Mouse (Mus musculus): Measurements from ENCODE around the gene Mylip. TPM values are rescaled to one million over a fixed set of nuclear protein-coding genes. Genes with fewer than 3 reads are reported as not detected.

Gene Mylip
- polyA plus RNA-seq, 1 experiment from 2014 or later, result 5.1 TPM

GRCm38 (mm10) chr13:45453033-45453432 is 63.5 kb downstream of the Mylip start:
- ATAC-seq (ENCODE audit: low FRiP score, low TSS enrichment) (no peak), DNase-seq (ENCODE audit: low spot score) (no peak)
- Histone ChIP-seq H3K36me3 (ENCODE audit: control insufficient read depth, insufficient read depth, low read length) (no peaks in the 10 kb centered on the region), H3K4me2 (replicated peaks; ENCODE audit: low read depth) (no peak overlapping the region), H3K27ac (replicated peaks) (no peak overlapping the region), H3K9me3 (ENCODE audit: control insufficient read depth, low read length) (no peaks in the 10 kb centered on the region), H3K4me1 (replicated peaks; ENCODE audit: control insufficient read depth, insufficient read depth) (peaks cover 3% of the 10 kb centered on the region; the same call in 1 of the 2 replicates), H3K27me3 (ENCODE audit: control insufficient read depth, insufficient read depth, low read length) (no peaks in the 10 kb centered on the region), H3K4me3 (ENCODE audit: low read depth, low read length) (no peak overlapping the region), H3K9ac (ENCODE audit: low read length) (no peak overlapping the region)
- TF ChIP-seq EP300 (optimal IDR thresholded peaks at IDR 0.05) (no peak), CTCF (IDR thresholded peaks at IDR 0.05; ENCODE audit: low read depth) (no peak)
- 63% methylated on average over 9 of the region's 9 CpGs for WGBS

DNA sequence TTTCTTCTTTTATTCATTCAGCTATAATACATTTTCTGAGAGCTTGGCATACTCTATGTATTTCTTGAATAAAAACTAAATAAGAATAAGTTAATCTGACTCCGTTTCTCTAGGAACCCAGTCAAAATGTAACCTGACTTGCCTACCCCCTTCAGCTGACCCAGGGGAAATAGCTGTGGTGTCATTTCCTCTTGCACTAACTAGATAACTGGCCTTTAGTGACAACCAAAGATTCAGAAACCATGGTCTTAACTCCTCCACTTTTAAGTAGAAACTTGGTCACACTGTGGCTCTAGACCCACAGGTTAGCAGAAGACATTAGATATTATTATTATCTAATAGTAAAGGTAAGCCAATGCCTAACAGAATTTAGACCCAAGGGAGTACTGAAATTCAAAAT is 64.5 kb downstream of the Mylip start:
- Histone ChIP-seq H3K4me2 (replicated peaks; ENCODE audit: low read depth) (no peak overlapping the region), H3K27me3 (ENCODE audit: control insufficient read depth, insufficient read depth, low read length) (no peaks in the 10 kb centered on the region), H3K9me3 (ENCODE audit: control insufficient read depth, low read length) (no peaks in the 10 kb centered on the region), H3K27ac (replicated peaks) (no peak overlapping the region; the same call in 1 of the 2 replicates), H3K9ac (ENCODE audit: low read length) (no peak overlapping the region), H3K4me1 (replicated peaks; ENCODE audit: control insufficient read depth, insufficient read depth) (peaks cover 3% of the 10 kb centered on the region; the same call in 1 of the 2 replicates), H3K4me3 (ENCODE audit: low read depth, low read length) (no peak overlapping the region), H3K36me3 (ENCODE audit: control insufficient read depth, insufficient read depth, low read length) (no peaks in the 10 kb centered on the region)
- no peak for TF ChIP-seq EP300 (optimal IDR thresholded peaks at IDR 0.05)
- TF ChIP-seq CTCF (IDR thresholded peaks at IDR 0.05; ENCODE audit: low read depth), result no peak
- no peak for DNase-seq (ENCODE audit: low spot score)
- ATAC-seq (ENCODE audit: low FRiP score, low TSS enrichment), result no peak
- WGBS, result 61% methylated on average over 1 of the region's 1 CpGs

DNA sequence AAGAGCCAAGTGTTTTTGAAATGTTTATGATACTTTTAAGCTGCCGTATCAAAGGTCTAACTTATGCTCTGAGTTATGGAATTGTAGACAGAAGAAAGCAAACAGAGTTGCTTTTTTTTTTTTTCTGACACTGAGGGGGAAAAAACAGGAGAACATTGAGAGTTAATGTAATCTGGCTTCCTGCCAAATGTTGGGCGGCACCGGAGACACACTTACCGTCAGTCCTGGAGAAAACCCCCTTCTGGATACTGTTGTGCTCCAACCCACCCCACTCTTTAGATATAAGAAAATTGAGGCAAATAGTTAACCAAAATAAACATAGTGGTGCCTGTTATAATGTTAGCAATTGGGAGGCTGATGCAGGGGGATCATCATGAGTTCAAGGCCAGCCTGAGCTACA is 65.1 kb downstream of the Mylip start:
- H3K27me3 ChIP-seq (ENCODE audit: control insufficient read depth, insufficient read depth, low read length), result no peaks in the 10 kb centered on the region
- ATAC-seq (ENCODE audit: low FRiP score, low TSS enrichment) (0 out of 2 replicates have a peak, but pooled peaks have one; percentile 28), DNase-seq (ENCODE audit: low spot score) (peak; percentile 39)
- peaks cover 3% of the 10 kb centered on the region; the same call in 1 of the 2 replicates for H3K4me1 ChIP-seq (replicated peaks; ENCODE audit: control insufficient read depth, insufficient read depth)
- no peak overlapping the region for H3K9ac ChIP-seq (ENCODE audit: low read length)
- no peak overlapping the region for H3K4me3 ChIP-seq (ENCODE audit: low read depth, low read length)
- H3K36me3 ChIP-seq (ENCODE audit: control insufficient read depth, insufficient read depth, low read length), result no peaks in the 10 kb centered on the region
- H3K9me3 ChIP-seq (ENCODE audit: control insufficient read depth, low read length), result no peaks in the 10 kb centered on the region
- H3K4me2 ChIP-seq (replicated peaks; ENCODE audit: low read depth), result peak overlapping the region; percentile 30; the same call in 1 of the 2 replicates
- no peak for TF ChIP-seq CTCF (IDR thresholded peaks at IDR 0.05; ENCODE audit: low read depth)
- TF ChIP-seq EP300 (optimal IDR thresholded peaks at IDR 0.05), result no peak
- 6% methylated on average over 4 of the region's 4 CpGs for WGBS
- peak overlapping the region; percentile 83 for H3K27ac ChIP-seq (replicated peaks)

GRCm38 (mm10) chr13:45455108-45455861 is 65.7 kb downstream of the Mylip start:
- DNase-seq (ENCODE audit: low spot score) (peak; percentile 54), ATAC-seq (ENCODE audit: low FRiP score, low TSS enrichment) (peak; percentile 82)
- Histone ChIP-seq H3K4me3 (ENCODE audit: low read depth, low read length) (no peak overlapping the region), H3K4me2 (replicated peaks; ENCODE audit: low read depth) (peak overlapping the region; percentile 30), H3K36me3 (ENCODE audit: control insufficient read depth, insufficient read depth, low read length) (no peaks in the 10 kb centered on the region), H3K27ac (replicated peaks) (peak overlapping the region; percentile 83), H3K4me1 (replicated peaks; ENCODE audit: control insufficient read depth, insufficient read depth) (peaks cover 3% of the 10 kb centered on the region; the same call in 1 of the 2 replicates), H3K9ac (ENCODE audit: low read length) (no peak overlapping the region), H3K9me3 (ENCODE audit: control insufficient read depth, low read length) (no peaks in the 10 kb centered on the region), H3K27me3 (ENCODE audit: control insufficient read depth, insufficient read depth, low read length) (no peaks in the 10 kb centered on the region)
- no peak for TF ChIP-seq EP300 (optimal IDR thresholded peaks at IDR 0.05)
- TF ChIP-seq CTCF (IDR thresholded peaks at IDR 0.05; ENCODE audit: low read depth), result no peak
- 8% methylated on average over 15 of the region's 15 CpGs for WGBS

GRCm38 (mm10) chr13:45455862-45456192 is 66.3 kb downstream of the Mylip start:
- ATAC-seq (ENCODE audit: low FRiP score, low TSS enrichment), result peak; percentile 82
- H3K4me2 ChIP-seq (replicated peaks; ENCODE audit: low read depth), result no peak overlapping the region

DNA sequence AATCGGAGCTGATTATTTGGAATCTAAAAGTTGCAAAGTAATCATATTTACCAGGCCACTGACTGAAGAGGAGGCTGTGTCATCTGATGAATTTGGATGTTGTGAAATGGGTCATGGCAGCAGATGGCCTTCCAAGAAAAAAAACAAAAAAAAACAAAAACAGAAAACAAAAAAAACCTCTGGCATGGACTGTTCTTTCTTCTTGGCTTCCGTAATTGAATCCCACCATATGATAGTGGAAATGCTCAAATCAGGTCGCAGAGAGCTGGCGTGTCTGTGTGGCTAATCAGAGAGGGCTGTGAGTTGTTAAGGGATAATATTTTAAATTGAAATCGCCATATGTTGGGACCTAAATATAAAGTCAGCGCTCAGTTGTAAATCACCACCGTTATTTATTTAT is 67.9 kb downstream of the Mylip start:
- H3K27ac ChIP-seq (replicated peaks), result no peak overlapping the region
- H3K9ac ChIP-seq (ENCODE audit: low read length), result no peak overlapping the region
- no peak overlapping the region for H3K4me2 ChIP-seq (replicated peaks; ENCODE audit: low read depth)
- H3K9me3 ChIP-seq (ENCODE audit: control insufficient read depth, low read length), result no peaks in the 10 kb centered on the region
- H3K36me3 ChIP-seq (ENCODE audit: control insufficient read depth, insufficient read depth, low read length), result no peaks in the 10 kb centered on the region
- no peaks in the 10 kb centered on the region for H3K27me3 ChIP-seq (ENCODE audit: control insufficient read depth, insufficient read depth, low read length)
- no peak for TF ChIP-seq CTCF (IDR thresholded peaks at IDR 0.05; ENCODE audit: low read depth)
- TF ChIP-seq EP300 (optimal IDR thresholded peaks at IDR 0.05), result no peak
- WGBS, result 58% methylated on average over 7 of the region's 7 CpGs
- no peak for ATAC-seq (ENCODE audit: low FRiP score, low TSS enrichment)
- no peak for DNase-seq (ENCODE audit: low spot score)
- H3K4me1 ChIP-seq (replicated peaks; ENCODE audit: control insufficient read depth, insufficient read depth), result peaks cover 3% of the 10 kb centered on the region; the same call in 1 of the 2 replicates
- H3K4me3 ChIP-seq (ENCODE audit: low read depth, low read length), result no peak overlapping the region

More at GRCm38 (mm10) chr13:45455862-45456192, 66.3 kb downstream of the Mylip start:
- H3K4me3 ChIP-seq (ENCODE audit: low read depth, low read length), result no peak overlapping the region
- DNase-seq (ENCODE audit: low spot score), result peak; percentile 52
- H3K27me3 ChIP-seq (ENCODE audit: control insufficient read depth, insufficient read depth, low read length), result no peaks in the 10 kb centered on the region
- no peak overlapping the region for H3K9ac ChIP-seq (ENCODE audit: low read length)
- no peaks in the 10 kb centered on the region for H3K36me3 ChIP-seq (ENCODE audit: control insufficient read depth, insufficient read depth, low read length)
- peak overlapping the region; percentile 83 for H3K27ac ChIP-seq (replicated peaks)
- TF ChIP-seq EP300 (optimal IDR thresholded peaks at IDR 0.05), result no peak
- TF ChIP-seq CTCF (IDR thresholded peaks at IDR 0.05; ENCODE audit: low read depth), result no peak
- no peaks in the 10 kb centered on the region for H3K9me3 ChIP-seq (ENCODE audit: control insufficient read depth, low read length)
- H3K4me1 ChIP-seq (replicated peaks; ENCODE audit: control insufficient read depth, insufficient read depth), result peaks cover 3% of the 10 kb centered on the region; the same call in 1 of the 2 replicates
- 40% methylated on average over 2 of the region's 2 CpGs for WGBS

All from stomach, postnatal 0 days (tissue).